Mouse (Mus musculus): ENCODE data around the gene Akap11.

- no peak for TF ChIP-seq MAX (IDR thresholded peaks at IDR 0.05; ENCODE audit: low read depth)
- no peak for TF ChIP-seq POLR2A (IDR thresholded peaks at IDR 0.05; ENCODE audit: insufficient read length, low read depth)
- no peak for TF ChIP-seq TCF12 (IDR thresholded peaks at IDR 0.05; ENCODE audit: insufficient read depth, poor library complexity, severe bottlenecking)
These were observed 7.9 kb downstream of the Akap11 start for GRCm38 (mm10) chr14:78528461-78529425.
